Mouse (Mus musculus): ENCODE measurements around the gene Oas1h.
"Not testable (repeated sequence)": the region's sequence is repeated elsewhere in the genome, so short reads cannot be mapped to it uniquely, and the experiment has no call there.

Oas1h gene

GRCm38 (mm10) chr5:120881681-120882080, 20.5 kb downstream of the Oas1h start:
- not testable (repeated sequence) for DNase-seq (ENCODE audit: low read depth)

- DNase-seq (ENCODE audit: low read depth), result not testable (repeated sequence)
Measured at GRCm38 (mm10) chr5:120887413-120887812, 26.2 kb downstream of the Oas1h start, which contains the start of gene Oas1g. Oas1g (minus strand) TSS chr5:120887613.

GRCm38 (mm10) chr5:120887831-120888230, 26.6 kb downstream of the Oas1h start:
- no peak for DNase-seq (ENCODE audit: low read depth)

- DNase-seq (ENCODE audit: low read depth), result not testable (repeated sequence)
Measured at GRCm38 (mm10) chr5:120888294-120888815, 27.1 kb downstream of the Oas1h start.

- no peak for DNase-seq (ENCODE audit: low read depth)
Measured at GRCm38 (mm10) chr5:120890026-120890425, 28.8 kb downstream of the Oas1h start.

- DNase-seq (ENCODE audit: low read depth), result no peak
Measured at GRCm38 (mm10) chr5:120890991-120891390, 29.8 kb downstream of the Oas1h start.

- DNase-seq (ENCODE audit: low read depth), result not testable (repeated sequence)
Measured at GRCm38 (mm10) chr5:120891566-120892242, 30.5 kb downstream of the Oas1h start.

GRCm38 (mm10) chr5:120892243-120892660, 31.0 kb downstream of the Oas1h start:
- DNase-seq (ENCODE audit: low read depth), result no peak

- DNase-seq (ENCODE audit: low read depth), result not testable (repeated sequence)
Measured at GRCm38 (mm10) chr5:120893866-120894265, 32.6 kb downstream of the Oas1h start.

GRCm38 (mm10) chr5:120894692-120895091, 33.5 kb downstream of the Oas1h start:
- not testable (repeated sequence) for DNase-seq (ENCODE audit: low read depth)

GRCm38 (mm10) chr5:120895231-120895900, 34.1 kb downstream of the Oas1h start:
- no peak for DNase-seq (ENCODE audit: low read depth)

- DNase-seq (ENCODE audit: low read depth), result no peak
Measured at GRCm38 (mm10) chr5:120898307-120898706, 37.1 kb downstream of the Oas1h start.

- no peak for DNase-seq (ENCODE audit: low read depth)
Measured at GRCm38 (mm10) chr5:120898726-120899125, 37.5 kb downstream of the Oas1h start.

- DNase-seq (ENCODE audit: low read depth), result no peak
Measured at GRCm38 (mm10) chr5:120900666-120901065, 39.4 kb downstream of the Oas1h start.

GRCm38 (mm10) chr5:120902056-120902455, 40.8 kb downstream of the Oas1h start:
- DNase-seq (ENCODE audit: low read depth), result no peak

- DNase-seq (ENCODE audit: low read depth), result not testable (repeated sequence)
Measured at GRCm38 (mm10) chr5:120906791-120907733, 45.8 kb downstream of the Oas1h start, which contains the start of gene Oas1a. Oas1a (minus strand) TSS chr5:120907521.

- DNase-seq (ENCODE audit: low read depth), result no peak
Measured at GRCm38 (mm10) chr5:120908196-120908920, 47.1 kb downstream of the Oas1h start.

- DNase-seq (ENCODE audit: low read depth), result not testable (repeated sequence)
Measured at GRCm38 (mm10) chr5:120914204-120914603, 53.0 kb downstream of the Oas1h start, which contains the start of gene Oas1d. Oas1d (plus strand) TSS chr5:120914536.

- DNase-seq (ENCODE audit: low read depth), result not testable (repeated sequence)
Measured at GRCm38 (mm10) chr5:120919156-120919935, 58.1 kb downstream of the Oas1h start.

- no peak for DNase-seq (ENCODE audit: low read depth)
Measured at GRCm38 (mm10) chr5:120920296-120920695, 59.1 kb downstream of the Oas1h start.

All from c-Kit-positive CD71-negative TER-119-negative erythroid progenitor cells, embryonic 14.5 days (primary cell).